Mouse (Mus musculus) lung, adult 2 months (tissue): ENCODE results near the gene A630076J17Rik. TPM values are rescaled to one million over a fixed set of nuclear protein-coding genes. Genes with fewer than 3 reads are reported as not detected.

Source experiments
- DNase-seq: peaks from one replicate; pipeline ENCODE4 v3.0.0; 2022
- H3K4me1 ChIP-seq: fragments of 200-500 bp; 2 replicates; pipeline ENCODE4 v1.6.1; 2011; ENCODE audit warnings: low read length; ENCODE audit not compliant: control insufficient read depth, insufficient read depth
- H3K4me3 ChIP-seq: fragments of 200-500 bp; replicated peaks from 2 replicates; pipeline ENCODE3; 2011; ENCODE audit warnings: low read depth, mild to moderate bottlenecking, control low read depth, low read length; ENCODE audit errors: extremely low read depth
- CTCF ChIP-seq: fragments of 200-500 bp; IDR thresholded peaks from 2 replicates; pipeline ENCODE4 v1.5.1; 2011; ENCODE audit warnings: mild to moderate bottlenecking, low read length, control low read depth; ENCODE audit not compliant: insufficient read depth
- POLR2A ChIP-seq: fragments of 200-500 bp; IDR thresholded peaks from 2 replicates; pipeline ENCODE4 v1.6.1; 2011; ENCODE audit warnings: low read depth, mild to moderate bottlenecking, control low read depth, low read length, borderline replicate concordance; ENCODE audit errors: extremely low read depth
- WGBS: fragments of 180-500 bp; shearing (Covaris S2); methylation state at CpG from one replicate; pipeline ENCODE4 v1.1.7; 2018; 5-methylcytosine and 5-hydroxymethylcytosine counted together
- polyA plus RNA-seq: library from polyadenylated mRNA; depleted of rRNA; stranded (reverse); fragments of >200 nt; gene quantifications from 2 replicates; pipeline ENCODE4 v1.2.3, GENCODE M21; 2012

Gene A630076J17Rik
- polyA plus RNA-seq, 1 experiment, result not detected

DNA sequence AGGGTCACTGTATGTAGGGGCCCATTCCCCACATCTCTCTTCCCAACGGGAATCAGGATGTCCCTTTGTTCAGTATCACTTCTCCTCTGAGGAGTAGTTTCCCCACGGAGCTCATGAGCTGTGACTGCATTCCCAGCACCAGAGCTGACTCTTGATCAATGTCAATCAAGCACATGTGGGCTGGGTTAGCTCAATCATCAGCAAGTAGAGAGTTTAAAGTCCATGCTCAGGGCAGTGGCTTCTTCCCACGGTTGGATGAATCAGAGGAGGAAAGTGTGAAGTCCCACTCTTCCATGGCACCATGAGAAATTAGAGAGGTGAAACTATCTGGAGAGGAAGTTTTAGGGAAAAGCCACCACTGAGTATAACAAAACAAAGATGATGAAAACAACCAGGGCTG lies 18.6 kb downstream of the A630076J17Rik start:
- 56% methylated on average over 3 of the region's 3 CpGs for WGBS
- TF ChIP-seq CTCF, result no peak
- H3K4me1 ChIP-seq, result peaks cover 5% of the 10 kb centered on the region; the same call in 1 of the 2 replicates
- DNase-seq, result no peak
- no peak overlapping the region for H3K4me3 ChIP-seq

DNA sequence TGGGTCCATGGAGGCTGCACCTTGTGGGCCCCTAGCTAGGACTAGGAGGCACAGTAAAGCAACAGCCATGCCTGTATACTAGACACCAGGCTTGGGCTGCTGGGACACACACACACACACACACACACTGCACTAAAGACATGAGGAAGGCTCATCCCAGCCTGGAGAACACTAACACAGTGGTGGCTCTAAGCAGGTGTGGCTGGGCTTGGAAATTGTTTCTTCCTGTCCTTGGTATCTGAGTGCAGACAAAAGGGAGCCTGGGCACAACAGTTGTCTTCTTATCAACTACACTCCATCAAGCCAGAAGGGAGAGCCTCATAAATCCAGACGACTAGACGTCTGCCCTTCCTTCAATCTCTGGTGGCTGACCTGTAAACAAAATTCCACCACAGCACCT lies 19.9 kb downstream of the A630076J17Rik start:
- H3K4me3 ChIP-seq, result no peak overlapping the region
- no peak for DNase-seq

DNA sequence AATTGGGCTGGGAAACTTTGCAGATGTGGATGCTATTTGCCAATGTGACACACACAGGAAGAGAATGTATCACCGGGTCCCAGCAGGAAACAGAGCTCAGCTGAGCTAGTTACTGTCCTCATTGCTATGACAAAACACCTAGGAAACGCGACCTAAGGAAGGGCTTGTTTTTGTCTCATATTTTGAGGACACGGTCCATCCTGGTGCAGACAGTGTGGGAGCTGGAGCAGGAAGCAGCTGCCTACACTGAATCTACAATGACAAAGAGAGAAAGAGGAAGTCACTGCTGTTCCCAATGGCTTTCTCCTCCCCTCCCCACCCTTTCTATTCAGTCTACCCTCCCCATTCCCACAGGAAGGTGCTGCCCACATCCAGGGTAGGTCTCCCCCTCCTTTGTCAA lies 21.6 kb downstream of the A630076J17Rik start:
- peaks cover 5% of the 10 kb centered on the region; the same call in 1 of the 2 replicates for H3K4me1 ChIP-seq
- H3K4me3 ChIP-seq, result no peak overlapping the region
- 31% methylated on average over 4 of the region's 4 CpGs for WGBS
- DNase-seq, result no peak
- TF ChIP-seq CTCF (no peak), POLR2A (no peak)

More for the DNA sequence above, 19.9 kb downstream of the A630076J17Rik start:
- no peak for TF ChIP-seq CTCF
- no peak for TF ChIP-seq POLR2A
- WGBS, result 30% methylated on average over 2 of the region's 2 CpGs
- peaks cover 5% of the 10 kb centered on the region; the same call in 1 of the 2 replicates for H3K4me1 ChIP-seq

DNA sequence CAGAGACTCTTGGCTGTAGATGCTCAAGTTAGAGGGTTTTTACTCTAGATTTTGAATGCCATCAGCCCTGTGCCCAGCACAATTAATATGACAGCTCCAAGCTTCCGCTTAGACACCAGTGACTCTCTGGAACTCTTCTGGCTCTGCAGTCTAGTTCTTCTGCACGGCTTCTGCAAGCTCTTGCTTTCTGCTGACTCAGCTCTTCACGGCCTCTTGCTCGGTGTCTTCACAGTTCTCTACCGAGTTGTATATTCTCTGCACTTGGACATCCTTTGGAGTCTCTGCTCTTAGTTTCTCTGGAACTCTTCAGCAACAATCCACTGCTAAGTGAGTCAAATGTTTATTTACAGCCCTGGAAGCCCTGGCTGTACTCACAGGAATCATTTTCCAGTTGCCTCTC lies 23.5 kb downstream of the A630076J17Rik start:
- WGBS, result 56% methylated on average over 5 of the region's 5 CpGs
- H3K4me3 ChIP-seq, result no peak overlapping the region
- H3K4me1 ChIP-seq, result peaks cover 5% of the 10 kb centered on the region; the same call in 1 of the 2 replicates
- no peak for DNase-seq
- TF ChIP-seq CTCF, result no peak
- TF ChIP-seq POLR2A, result no peak

DNA sequence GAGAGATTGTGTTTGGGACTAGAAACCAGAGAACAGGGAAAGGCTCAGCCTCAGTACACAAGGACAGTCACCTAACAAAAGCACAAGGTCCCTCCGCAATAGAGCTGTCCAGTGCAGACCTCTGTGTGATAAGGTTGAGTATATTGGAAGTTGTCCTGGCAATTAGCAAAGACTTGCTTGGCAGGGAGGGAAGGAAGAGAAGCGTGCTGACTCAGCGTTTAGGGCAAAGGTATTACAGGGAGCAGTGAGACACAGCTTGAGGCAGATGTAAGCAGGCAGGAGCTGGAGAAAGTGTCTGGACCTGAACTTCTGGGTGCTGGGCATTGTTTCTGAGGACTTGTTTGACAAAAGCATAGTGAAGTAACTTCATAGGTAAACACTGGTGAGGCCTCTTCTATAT lies 25.6 kb downstream of the A630076J17Rik start:
- DNase-seq, result no peak
- WGBS, result 88% methylated on average over 3 of the region's 3 CpGs
- no peak overlapping the region for H3K4me3 ChIP-seq
- TF ChIP-seq CTCF, result no peak
- TF ChIP-seq POLR2A, result no peak
- peaks cover 2% of the 10 kb centered on the region; the same call in 1 of the 2 replicates for H3K4me1 ChIP-seq

DNA sequence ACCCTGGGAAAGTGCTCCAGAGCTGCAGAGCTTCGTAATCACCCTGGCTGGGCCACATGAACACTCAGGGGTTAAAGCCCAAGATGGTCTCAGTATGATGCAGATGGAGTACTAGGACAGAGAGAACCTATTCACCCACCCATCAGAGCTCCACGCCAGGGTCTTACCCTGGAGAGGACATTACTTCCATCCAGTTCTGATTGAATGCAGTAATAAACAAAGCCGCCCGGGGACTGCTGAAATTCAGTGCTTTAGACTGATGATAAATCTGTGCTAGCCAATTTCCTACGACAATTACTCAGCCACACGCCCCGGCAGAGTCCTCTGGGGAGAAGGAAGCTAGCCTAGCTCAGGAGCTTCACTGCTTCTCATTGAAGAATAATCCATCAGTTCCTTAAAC lies 26.3 kb downstream of the A630076J17Rik start:
- 40% methylated on average over 7 of the region's 7 CpGs for WGBS
- Histone ChIP-seq H3K4me1 (peaks cover 2% of the 10 kb centered on the region; the same call in 1 of the 2 replicates), H3K4me3 (no peak overlapping the region)
- TF ChIP-seq POLR2A (no peak), CTCF (no peak)
- DNase-seq, result no peak

DNA sequence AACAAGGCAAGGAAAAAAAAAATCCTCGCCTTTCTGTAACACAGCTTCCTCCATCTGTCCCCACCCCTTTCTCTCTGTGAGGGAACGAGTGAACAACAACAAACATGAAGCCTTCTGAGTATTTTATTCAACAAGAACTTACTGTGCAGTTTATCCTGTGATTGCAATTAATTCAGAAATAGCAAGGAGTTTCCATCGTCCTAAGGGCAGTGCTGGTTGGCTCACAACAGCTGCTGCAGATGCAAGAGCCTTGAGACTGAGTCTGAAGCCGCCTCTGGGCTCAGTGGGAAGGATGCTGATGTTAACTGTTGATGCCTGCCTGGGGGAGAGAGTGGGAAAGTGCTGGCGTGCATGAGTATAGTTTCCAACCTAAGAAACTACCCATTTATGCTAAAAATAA lies 27.5 kb downstream of the A630076J17Rik start:
- no peak for DNase-seq
- WGBS, result 44% methylated on average over 5 of the region's 5 CpGs
- TF ChIP-seq CTCF, result no peak
- no peak for TF ChIP-seq POLR2A

DNA sequence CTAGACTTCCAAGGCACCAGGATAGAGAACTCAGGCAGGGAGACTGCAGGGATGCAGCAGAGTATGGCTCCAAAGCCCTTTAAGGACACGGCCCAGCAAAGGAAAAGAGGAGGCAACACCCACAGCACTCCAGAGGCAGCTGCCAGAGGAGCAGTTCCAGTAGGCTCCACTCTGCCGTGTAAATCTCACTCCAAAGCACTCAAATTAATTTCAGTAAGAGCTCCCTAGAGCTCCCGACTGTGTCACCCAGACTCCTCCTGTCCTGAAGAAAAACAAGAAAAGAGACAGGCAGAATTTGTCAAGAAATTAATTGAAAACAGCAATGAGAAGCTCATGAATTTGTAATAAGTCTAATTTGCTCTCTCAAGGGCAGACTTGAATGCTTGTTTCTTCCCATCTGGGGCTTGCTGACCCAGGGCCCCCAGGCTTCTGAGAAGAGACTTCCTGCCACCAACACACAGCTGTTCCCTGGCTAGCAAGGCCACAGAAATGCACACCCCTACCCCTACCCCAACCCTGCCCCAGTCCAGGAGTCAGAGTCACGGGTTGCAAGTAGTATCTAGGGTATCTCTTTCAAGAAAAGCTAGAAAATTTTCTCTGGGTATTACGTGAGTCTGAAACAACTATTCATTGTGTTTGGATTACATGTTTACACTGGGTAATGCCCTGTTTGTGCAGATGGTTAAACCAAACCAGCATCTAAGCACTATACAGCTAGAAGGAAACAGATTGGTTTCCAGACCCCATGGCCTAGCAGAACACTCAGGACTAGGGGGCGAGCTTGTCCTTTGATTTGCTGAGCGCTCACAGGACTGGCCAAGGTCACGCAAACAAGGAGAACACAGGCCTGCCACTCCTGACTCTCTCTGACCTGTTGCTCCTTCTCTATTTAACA lies 30.8 kb downstream of the A630076J17Rik start:
- Histone ChIP-seq H3K4me1 (no peaks in the 10 kb centered on the region; the same call in 1 of the 2 replicates), H3K4me3 (no peak overlapping the region)
- DNase-seq, result no peak
- TF ChIP-seq POLR2A (no peak), CTCF (no peak)
- 46% methylated on average over 8 of the region's 8 CpGs for WGBS

More for the DNA sequence above, 27.5 kb downstream of the A630076J17Rik start:
- H3K4me3 ChIP-seq, result no peak overlapping the region
- no peaks in the 10 kb centered on the region; the same call in 1 of the 2 replicates for H3K4me1 ChIP-seq

DNA sequence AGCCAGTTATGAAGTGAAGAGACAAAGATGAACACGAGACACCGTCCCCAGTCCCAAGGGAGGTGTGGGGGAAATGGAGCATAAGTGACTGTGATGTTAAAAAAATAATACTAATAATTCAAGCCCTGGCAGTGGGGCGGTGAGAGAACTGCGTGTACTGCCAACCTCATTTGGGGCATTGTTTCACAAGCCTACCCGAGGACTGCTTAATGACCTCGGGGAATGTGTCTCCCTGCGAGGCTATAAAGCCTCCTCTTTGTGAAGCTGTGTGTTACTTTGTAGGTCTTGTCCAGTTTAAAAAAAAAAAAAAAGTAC lies 31.4 kb downstream of the A630076J17Rik start:
- TF ChIP-seq CTCF, result no peak
- TF ChIP-seq POLR2A, result no peak

DNA sequence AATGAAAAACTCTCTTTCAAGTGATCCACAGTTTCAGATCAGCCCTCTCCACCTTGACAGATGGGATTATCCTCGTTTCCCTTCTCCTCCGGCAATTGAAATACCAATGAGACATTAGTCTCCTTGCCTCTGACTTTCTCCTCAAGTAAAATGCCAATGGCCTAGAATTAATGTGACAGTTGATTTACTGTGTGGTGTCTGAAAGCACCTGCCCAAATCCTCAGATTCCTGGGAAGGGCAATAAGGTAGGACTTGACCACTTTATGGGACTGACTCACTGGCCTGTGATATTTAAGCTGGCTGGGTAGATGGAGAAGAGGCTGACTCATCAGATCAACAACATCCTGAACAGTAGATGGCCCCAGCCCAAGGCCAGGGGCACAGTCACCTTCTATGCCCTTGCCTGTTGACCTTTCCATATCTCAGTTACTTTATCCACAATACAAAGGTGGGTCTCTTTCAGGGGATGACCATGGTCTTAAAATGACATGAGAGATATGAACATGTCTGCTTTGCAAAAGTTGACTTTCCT lies 36.5 kb downstream of the A630076J17Rik start:
- TF ChIP-seq POLR2A (no peak), CTCF (no peak)
- WGBS, result 68% methylated on average over 2 of the region's 2 CpGs
- no peaks in the 10 kb centered on the region for H3K4me1 ChIP-seq
- H3K4me3 ChIP-seq, result no peak overlapping the region
- no peak for DNase-seq

More for the DNA sequence above, 31.4 kb downstream of the A630076J17Rik start:
- DNase-seq, result no peak
- Histone ChIP-seq H3K4me1 (no peaks in the 10 kb centered on the region; the same call in 1 of the 2 replicates), H3K4me3 (no peak overlapping the region)
- 42% methylated on average over 7 of the region's 7 CpGs for WGBS
